Mouse (Mus musculus) limb, embryonic 11.5 days (tissue): Measurements from ENCODE around the gene 4930486L24Rik. TPM values are rescaled to one million over a fixed set of nuclear protein-coding genes. Genes with fewer than 3 reads are reported as not detected.
"Not testable (repeated sequence)": the region's sequence is repeated elsewhere in the genome, so short reads cannot be mapped to it uniquely, and the experiment has no call there.

Experiments used
- ATAC-seq: fragments of 200-750 bp; cut with Nextera tagmentation; 2 replicates; pipeline ENCODE4 v1.8.0; 2017; ENCODE audit warnings: low read depth; ENCODE audit not compliant: insufficient number of reproducible peaks, low FRiP score, low TSS enrichment
- DNase-seq: peaks from one replicate; pipeline ENCODE4 v3.0.0-alpha.2; 2015; ENCODE audit warnings: low spot score
- H3K27ac ChIP-seq: fragments of 300-500 bp; sonication (generic); replicated peaks from 2 replicates; pipeline ENCODE4 v1.5.1; 2014; ENCODE audit warnings: low read depth, mild to moderate bottlenecking, low read length
- H3K27me3 ChIP-seq: fragments of 300-500 bp; sonication (generic); 2 replicates; pipeline ENCODE4 v1.6.1; 2014; ENCODE audit warnings: mild to moderate bottlenecking, low read length, mixed read lengths; ENCODE audit not compliant: control insufficient read depth, insufficient read depth
- H3K36me3 ChIP-seq: fragments of 300-500 bp; sonication (generic); 2 replicates; pipeline ENCODE4 v1.6.1; 2014; ENCODE audit warnings: mild to moderate bottlenecking, low read length, moderate library complexity, mixed read lengths; ENCODE audit not compliant: control insufficient read depth, insufficient read depth
- H3K4me1 ChIP-seq: fragments of 300-500 bp; sonication (generic); 2 replicates; pipeline ENCODE4 v1.6.1; 2014; ENCODE audit warnings: low read length, mixed read lengths; ENCODE audit not compliant: control insufficient read depth, insufficient read depth
- H3K4me2 ChIP-seq: fragments of 300-500 bp; sonication (generic); 2 replicates; pipeline ENCODE4 v1.6.1; 2014; ENCODE audit warnings: low read depth, mild to moderate bottlenecking, moderate library complexity; ENCODE audit not compliant: severe bottlenecking
- H3K4me3 ChIP-seq: fragments of 300-500 bp; sonication (generic); 2 replicates; pipeline ENCODE4 v1.5.1; 2014; ENCODE audit warnings: low read depth, low read length
- H3K9ac ChIP-seq: fragments of 300-500 bp; sonication (generic); 2 replicates; pipeline ENCODE4 v1.6.1; 2014; ENCODE audit warnings: mild to moderate bottlenecking, low read length
- H3K9me3 ChIP-seq: fragments of 300-500 bp; sonication (generic); 2 replicates; pipeline ENCODE4 v1.6.1; 2016; ENCODE audit warnings: low read length; ENCODE audit not compliant: control insufficient read depth
- WGBS: fragments of 180-500 bp; shearing (Covaris S2); extraction: QIAGEN DNeasy Blood & Tissue Kit; methylation state at CpG from one replicate; pipeline ENCODE4 v1.1.7; 2014; 5-methylcytosine and 5-hydroxymethylcytosine counted together
- polyA plus RNA-seq: library from polyadenylated mRNA; unstranded; fragments of >200 nt; fragmentation: Nextera tagmentation; extraction: Ambion mirVana; gene quantifications from 2 replicates; pipeline ENCODE4 v1.2.1, GENCODE M21; 2014

4930486L24Rik gene
- polyA plus RNA-seq, result not detected in 2 replicates

GRCm38 (mm10) chr13:60864281-60864680 is at the start of gene 4930486L24Rik:
TSS of gene 4930486L24Rik (minus strand) at chr13:60864475.
- no peak within 1 kb of the TSS for H3K9ac ChIP-seq
- no peak within 1 kb of the TSS for H3K4me2 ChIP-seq
- 45% methylated on average over 1 of the region's 1 CpGs for WGBS
- H3K9me3 ChIP-seq, result no peaks in the 10 kb centered on the region
- H3K4me1 ChIP-seq, result no peaks in the 10 kb centered on the region
- ATAC-seq (no peak), DNase-seq (no peak)
- no peak within 1 kb of the TSS for H3K4me3 ChIP-seq
- H3K36me3 ChIP-seq, result no peaks in the 10 kb centered on the region
- H3K27ac ChIP-seq, result no peak within 1 kb of the TSS
- H3K27me3 ChIP-seq, result no peaks in the 10 kb centered on the region

GRCm38 (mm10) chr13:60904780-60905179 is 40.5 kb upstream of the 4930486L24Rik start, which contains the start of gene Tpbpb:
TSS of gene Tpbpb (minus strand) at chr13:60904880.
- not testable (repeated sequence) for H3K4me2 ChIP-seq, H3K27ac ChIP-seq, ATAC-seq, H3K4me3 ChIP-seq, H3K9me3 ChIP-seq, H3K9ac ChIP-seq, H3K4me1 ChIP-seq, DNase-seq, H3K36me3 ChIP-seq, H3K27me3 ChIP-seq
- WGBS, result 87% methylated on average over 2 of the region's 2 CpGs

- H3K4me2 ChIP-seq, result no peak within 1 kb of the TSS
- H3K27ac ChIP-seq, result no peak within 1 kb of the TSS
- no peak within 1 kb of the TSS for H3K4me3 ChIP-seq
- no peaks in the 10 kb centered on the region for H3K4me1 ChIP-seq
- H3K36me3 ChIP-seq, result no peaks in the 10 kb centered on the region
- H3K9me3 ChIP-seq, result no peaks in the 10 kb centered on the region
- WGBS, result 79% methylated on average over 3 of the region's 3 CpGs
- no peak within 1 kb of the TSS for H3K9ac ChIP-seq
- DNase-seq (no peak), ATAC-seq (no peak)
- H3K27me3 ChIP-seq, result no peaks in the 10 kb centered on the region
These were observed 33.1 kb upstream of the 4930486L24Rik start, which contains the start of gene Ctla2b for GRCm38 (mm10) chr13:60897328-60897727. TSS of gene Ctla2b (minus strand) at chr13:60897447.

- ATAC-seq, H3K4me2 ChIP-seq, H3K4me1 ChIP-seq, H3K27ac ChIP-seq, H3K9ac ChIP-seq, H3K4me3 ChIP-seq, H3K36me3 ChIP-seq, DNase-seq, H3K27me3 ChIP-seq, H3K9me3 ChIP-seq: not testable (repeated sequence)
- 90% methylated on average over 7 of the region's 8 CpGs for WGBS
These were observed 32.5 kb upstream of the 4930486L24Rik start, which contains the start of gene Gm49392 for GRCm38 (mm10) chr13:60896794-60897193. TSS of gene Gm49392 (minus strand) at chr13:60896894.

GRCm38 (mm10) chr13:60895406-60896160 is 31.3 kb upstream of the 4930486L24Rik start:
- H3K27ac ChIP-seq, result no peak overlapping the region
- H3K9me3 ChIP-seq, result no peaks in the 10 kb centered on the region
- H3K4me3 ChIP-seq, result no peak overlapping the region
- H3K9ac ChIP-seq, result no peak overlapping the region
- H3K27me3 ChIP-seq, result no peaks in the 10 kb centered on the region
- H3K4me2 ChIP-seq, result no peak overlapping the region
- DNase-seq (no peak), ATAC-seq (no peak)
- H3K4me1 ChIP-seq, result no peaks in the 10 kb centered on the region
- H3K36me3 ChIP-seq, result no peaks in the 10 kb centered on the region

- no peaks in the 10 kb centered on the region for H3K9me3 ChIP-seq
- H3K36me3 ChIP-seq, result no peaks in the 10 kb centered on the region
- H3K4me1 ChIP-seq, result no peaks in the 10 kb centered on the region
- DNase-seq (no peak), ATAC-seq (no peak)
- 100% methylated on average over 1 of the region's 1 CpGs for whole genome bisulfite sequencing
- H3K27ac ChIP-seq, result no peak overlapping the region
- H3K4me2 ChIP-seq, result no peak overlapping the region
- H3K9ac ChIP-seq, result no peak overlapping the region
- no peaks in the 10 kb centered on the region for H3K27me3 ChIP-seq
- H3K4me3 ChIP-seq, result no peak overlapping the region
These were observed 28.0 kb upstream of the 4930486L24Rik start for GRCm38 (mm10) chr13:60892301-60892700.

GRCm38 (mm10) chr13:60848241-60849120 is 15.8 kb downstream of the 4930486L24Rik start:
- no peaks in the 10 kb centered on the region for H3K9me3 ChIP-seq
- H3K27ac ChIP-seq, result no peak overlapping the region
- no peak overlapping the region for H3K9ac ChIP-seq
- ATAC-seq (no peak), DNase-seq (no peak)
- no peak overlapping the region for H3K4me2 ChIP-seq
- no peaks in the 10 kb centered on the region for H3K27me3 ChIP-seq
- H3K4me1 ChIP-seq, result no peaks in the 10 kb centered on the region
- H3K4me3 ChIP-seq, result no peak overlapping the region
- H3K36me3 ChIP-seq, result no peaks in the 10 kb centered on the region
- WGBS, result 79% methylated on average over 4 of the region's 4 CpGs

- Histone ChIP-seq H3K4me2 (no peak overlapping the region), H3K4me1 (no peaks in the 10 kb centered on the region), H3K9me3 (no peaks in the 10 kb centered on the region), H3K36me3 (no peaks in the 10 kb centered on the region), H3K27me3 (no peaks in the 10 kb centered on the region), H3K9ac (no peak overlapping the region), H3K27ac (no peak overlapping the region), H3K4me3 (no peak overlapping the region)
- DNase-seq, result no peak
- ATAC-seq, result no peak
- 88% methylated on average over 8 of the region's 8 CpGs for WGBS
These were observed 21.1 kb downstream of the 4930486L24Rik start for GRCm38 (mm10) chr13:60843153-60843552.
